Mouse (Mus musculus): Measurements from ENCODE around the gene Zmynd10. TPM values are rescaled to one million over a fixed set of nuclear protein-coding genes. Genes with fewer than 3 reads are reported as not detected.

Zmynd10 gene
- polyA plus RNA-seq, 2 experiments = 0.19 to 0.28 TPM

- no peak overlapping the region for H3K27ac ChIP-seq
- H3K4me1 ChIP-seq (replicated peaks; ENCODE audit: control insufficient read depth in 2 of 2, insufficient read depth in 2 of 2, low read length in 1 of 2) = no peaks in the 10 kb centered on the region
- no peak for DNase-seq (ENCODE audit: low read depth in 3 of 3, low spot score in 3 of 3)
- H3K9ac ChIP-seq (replicated peaks) = no peak overlapping the region
- no peak for ATAC-seq (ENCODE audit: insufficient read depth)
- H3K27me3 ChIP-seq (ENCODE audit: control insufficient read depth, insufficient read depth, low read length) = peaks cover 2% of the 10 kb centered on the region; the same call in 1 of the 2 replicates
- H3K4me3 ChIP-seq (ENCODE audit: insufficient read depth in 1 of 2, low read depth in 2 of 2, low read length in 2 of 2) = no peak overlapping the region
- 61% methylated on average over 6 of the region's 6 CpGs for WGBS (ENCODE audit: insufficient replicate concordance)
- no peak overlapping the region for H3K4me2 ChIP-seq (ENCODE audit: low read depth)
- H3K36me3 ChIP-seq (replicated peaks; ENCODE audit: control insufficient read depth, insufficient read depth, low read depth) = no peaks in the 10 kb centered on the region
- H3K9me3 ChIP-seq (ENCODE audit: control insufficient read depth, low read length) = no peaks in the 10 kb centered on the region
- TF ChIP-seq EP300 (IDR thresholded peaks at IDR 0.05; ENCODE audit: low read depth) (no peak), CTCF (IDR thresholded peaks at IDR 0.05; ENCODE audit: low read depth) (no peak)
Observed at GRCm38 (mm10) chr9:107520331-107520730, 26.8 kb upstream of the Zmynd10 start.

GRCm38 (mm10) chr9:107521190-107521589 is 25.9 kb upstream of the Zmynd10 start:
- H3K27ac ChIP-seq = no peak overlapping the region
- WGBS (ENCODE audit: insufficient replicate concordance) = 41% methylated on average over 5 of the region's 5 CpGs
- ATAC-seq (ENCODE audit: insufficient read depth) (no peak), DNase-seq (ENCODE audit: low read depth in 3 of 3, low spot score in 3 of 3) (no peak)
- H3K4me1 ChIP-seq (replicated peaks; ENCODE audit: control insufficient read depth in 2 of 2, insufficient read depth in 2 of 2, low read length in 1 of 2) = no peaks in the 10 kb centered on the region
- H3K4me3 ChIP-seq (ENCODE audit: insufficient read depth in 1 of 2, low read depth in 2 of 2, low read length in 2 of 2) = no peak overlapping the region
- TF ChIP-seq EP300 (IDR thresholded peaks at IDR 0.05; ENCODE audit: low read depth) (no peak), CTCF (IDR thresholded peaks at IDR 0.05; ENCODE audit: low read depth) (no peak)
- H3K27me3 ChIP-seq (ENCODE audit: control insufficient read depth, insufficient read depth, low read length) = peaks cover 10% of the 10 kb centered on the region
- no peak overlapping the region for H3K9ac ChIP-seq (replicated peaks)
- H3K9me3 ChIP-seq (ENCODE audit: control insufficient read depth, low read length) = no peaks in the 10 kb centered on the region
- H3K36me3 ChIP-seq (replicated peaks; ENCODE audit: control insufficient read depth, insufficient read depth, low read depth) = no peaks in the 10 kb centered on the region
- no peak overlapping the region for H3K4me2 ChIP-seq (ENCODE audit: low read depth)

DNA sequence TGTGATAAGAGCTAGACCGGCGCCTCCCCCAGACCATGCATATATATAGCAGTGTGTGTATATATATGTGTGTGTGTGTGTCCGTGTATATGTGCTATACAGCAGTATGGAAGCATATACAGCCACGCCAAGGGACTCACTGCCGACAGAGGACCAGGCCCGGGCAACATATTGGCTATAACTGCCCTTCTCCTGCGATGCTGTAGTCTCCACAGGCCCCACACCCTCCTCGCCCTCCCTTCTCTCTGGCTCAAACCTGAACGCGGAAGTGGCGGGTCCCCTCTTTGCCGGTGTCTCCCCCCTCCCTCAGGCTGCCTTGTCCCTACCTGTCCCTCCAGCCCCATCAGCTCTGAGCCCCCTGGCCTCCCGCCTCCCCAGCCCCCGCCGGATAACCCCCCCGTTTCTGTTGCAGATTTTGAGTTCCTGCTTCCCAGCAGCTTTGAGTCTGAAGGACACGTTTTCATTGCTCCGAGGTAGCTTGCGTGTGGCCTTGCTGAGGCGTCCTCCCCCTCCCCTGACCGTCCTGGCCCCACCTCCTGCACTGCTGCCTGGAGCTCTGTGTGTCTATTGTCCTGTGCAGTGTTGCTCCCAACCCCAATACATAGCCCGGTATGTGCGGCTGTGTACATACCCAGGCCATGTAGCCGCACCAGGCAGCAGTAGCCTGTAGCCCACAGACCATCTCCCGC is 25.2 kb upstream of the Zmynd10 start:
- peaks cover 15% of the 10 kb centered on the region for H3K27me3 ChIP-seq (ENCODE audit: control insufficient read depth, insufficient read depth, low read length)
- no peak overlapping the region for H3K4me3 ChIP-seq (ENCODE audit: insufficient read depth in 1 of 2, low read depth in 2 of 2, low read length in 2 of 2)
- H3K4me1 ChIP-seq (replicated peaks; ENCODE audit: control insufficient read depth in 2 of 2, insufficient read depth in 2 of 2, low read length in 1 of 2) = no peaks in the 10 kb centered on the region
- DNase-seq (ENCODE audit: low read depth in 3 of 3, low spot score in 3 of 3) = no peak
- no peak overlapping the region for H3K27ac ChIP-seq
- H3K4me2 ChIP-seq (ENCODE audit: low read depth) = peak overlapping the region; percentile 6
- 25% methylated on average over 25 of the region's 25 CpGs for WGBS (ENCODE audit: insufficient replicate concordance)
- no peaks in the 10 kb centered on the region for H3K36me3 ChIP-seq (replicated peaks; ENCODE audit: control insufficient read depth, insufficient read depth, low read depth)
- H3K9ac ChIP-seq (replicated peaks) = no peak overlapping the region
- no peak for TF ChIP-seq CTCF (IDR thresholded peaks at IDR 0.05; ENCODE audit: low read depth)
- no peak for TF ChIP-seq EP300 (IDR thresholded peaks at IDR 0.05; ENCODE audit: low read depth)
- no peaks in the 10 kb centered on the region for H3K9me3 ChIP-seq (ENCODE audit: control insufficient read depth, low read length)
- no peak for ATAC-seq (ENCODE audit: insufficient read depth)

- Histone ChIP-seq H3K9me3 (ENCODE audit: control insufficient read depth, low read length) (no peaks in the 10 kb centered on the region), H3K9ac (replicated peaks) (no peak overlapping the region), H3K27me3 (ENCODE audit: control insufficient read depth, insufficient read depth, low read length) (peaks cover 20% of the 10 kb centered on the region), H3K36me3 (replicated peaks; ENCODE audit: control insufficient read depth, insufficient read depth, low read depth) (no peaks in the 10 kb centered on the region), H3K4me1 (replicated peaks; ENCODE audit: control insufficient read depth in 2 of 2, insufficient read depth in 2 of 2, low read length in 1 of 2) (no peaks in the 10 kb centered on the region), H3K4me2 (ENCODE audit: low read depth) (no peak overlapping the region), H3K4me3 (ENCODE audit: insufficient read depth in 1 of 2, low read depth in 2 of 2, low read length in 2 of 2) (no peak overlapping the region), H3K27ac (no peak overlapping the region)
- no peak for DNase-seq (ENCODE audit: low read depth in 3 of 3, low spot score in 3 of 3)
- 58% methylated on average over 2 of the region's 2 CpGs for WGBS (ENCODE audit: insufficient replicate concordance)
- no peak for TF ChIP-seq CTCF (IDR thresholded peaks at IDR 0.05; ENCODE audit: low read depth)
- no peak for TF ChIP-seq EP300 (IDR thresholded peaks at IDR 0.05; ENCODE audit: low read depth)
- no peak for ATAC-seq (ENCODE audit: insufficient read depth)
Observed at GRCm38 (mm10) chr9:107522400-107522711, 24.7 kb upstream of the Zmynd10 start.

DNA sequence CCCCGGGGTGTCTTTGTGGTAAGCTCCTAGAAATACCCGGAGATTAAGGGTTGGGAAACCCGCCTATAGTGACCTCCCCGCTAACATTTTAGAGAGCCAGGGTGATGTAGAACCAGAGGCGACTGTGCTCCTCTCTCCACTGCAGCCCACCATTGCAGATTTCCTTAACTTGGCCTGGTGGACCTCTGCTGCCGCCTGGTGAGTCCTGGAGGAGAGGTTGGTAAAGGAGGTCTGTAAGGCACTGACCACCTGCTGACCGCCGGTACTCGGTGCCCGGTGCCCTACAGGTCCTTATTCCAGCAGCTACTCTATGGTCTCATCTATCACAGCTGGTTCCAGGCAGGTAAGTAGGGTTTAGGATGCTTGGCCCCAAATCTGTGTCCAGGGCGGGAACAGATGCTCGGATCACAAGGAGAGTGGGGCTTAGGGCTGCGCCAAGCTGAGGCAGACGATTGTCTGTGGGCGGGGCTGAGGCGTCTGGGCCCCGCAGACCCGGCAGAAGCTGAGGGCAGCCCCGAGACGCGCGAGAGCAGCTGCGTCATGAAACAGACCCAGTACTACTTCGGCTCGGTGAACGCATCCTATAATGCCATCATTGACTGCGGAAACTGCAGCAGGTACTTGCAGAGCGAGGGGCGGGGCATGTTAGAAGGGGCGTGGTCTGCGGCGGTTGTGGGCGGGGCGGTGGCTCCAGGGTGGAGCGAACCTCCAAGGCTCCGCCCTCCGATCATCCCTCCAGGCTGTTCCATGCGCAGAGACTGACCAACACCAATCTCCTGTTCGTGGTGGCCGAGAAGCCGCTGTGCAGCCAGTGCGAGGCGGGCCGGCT is 20.7 kb upstream of the Zmynd10 start:
- Histone ChIP-seq H3K36me3 (replicated peaks; ENCODE audit: control insufficient read depth, insufficient read depth, low read depth) (no peaks in the 10 kb centered on the region), H3K9me3 (ENCODE audit: control insufficient read depth, low read length) (no peaks in the 10 kb centered on the region), H3K4me1 (replicated peaks; ENCODE audit: control insufficient read depth in 2 of 2, insufficient read depth in 2 of 2, low read length in 1 of 2) (no peaks in the 10 kb centered on the region), H3K9ac (replicated peaks) (no peak overlapping the region), H3K27ac (no peak overlapping the region), H3K27me3 (ENCODE audit: control insufficient read depth, insufficient read depth, low read length) (peaks cover 25% of the 10 kb centered on the region), H3K4me2 (ENCODE audit: low read depth) (peak overlapping the region; percentile 52), H3K4me3 (ENCODE audit: insufficient read depth in 1 of 2, low read depth in 2 of 2, low read length in 2 of 2) (peak overlapping the region in 1 of 2 experiments; percentile 22; a peak in 2 of 4 replicates)
- DNase-seq (ENCODE audit: low read depth in 3 of 3, low spot score in 3 of 3) (peak in 2 of 3 experiments; percentile 47 to 58), ATAC-seq (ENCODE audit: insufficient read depth) (peak; percentile 59)
- WGBS (ENCODE audit: insufficient replicate concordance) = 7% methylated on average over 44 of the region's 44 CpGs
- TF ChIP-seq EP300 (IDR thresholded peaks at IDR 0.05; ENCODE audit: low read depth) (no peak), CTCF (IDR thresholded peaks at IDR 0.05; ENCODE audit: low read depth) (0 out of 2 replicates have a peak, but pooled peaks have one; percentile 1)

Measured in liver, embryonic 14.5 days (tissue).